Mouse (Mus musculus) megakaryocyte progenitor cell, adult 5-6 weeks (primary cell): ENCODE data around the gene Dlgap1. TPM values are rescaled to one million over a fixed set of nuclear protein-coding genes. Genes with fewer than 3 reads are reported as not detected.

ENCODE experiments used
- ATAC-seq: replicated peaks from 2 replicates; pipeline ENCODE4 v1.8.0; 2016; ENCODE audit warnings: mild to moderate bottlenecking, moderate TSS enrichment, inconsistent platforms; ENCODE audit not compliant: poor library complexity
- total RNA-seq, 2 experiments: library from RNA; stranded (forward) in 1 of 2; stranded (reverse) in 1 of 2; fragments of 157-497, 149-512 nt in 1 of 2; fragments of 200-1000 nt in 1 of 2; gene quantifications; 2 replicates each; pipeline versions ENCODE4 v1.2.3 to v1.2.4; 2015 to 2017

Gene Dlgap1
- total RNA-seq, 2 experiments from 2014 or later = not detected

GRCm38 (mm10) chr17:70172500-70173036 lies 203.7 kb downstream of the Dlgap1 start:
- no peak for ATAC-seq

- no peak for ATAC-seq
Measured at GRCm38 (mm10) chr17:70173916-70174315, 205.0 kb downstream of the Dlgap1 start.

GRCm38 (mm10) chr17:70191228-70191627 lies 222.4 kb downstream of the Dlgap1 start:
- ATAC-seq = no peak

GRCm38 (mm10) chr17:70222891-70223290 lies 254.0 kb downstream of the Dlgap1 start:
- no peak for ATAC-seq

- ATAC-seq = no peak
Measured at GRCm38 (mm10) chr17:70247342-70247741, 278.5 kb downstream of the Dlgap1 start.

GRCm38 (mm10) chr17:70248250-70248649 lies 279.4 kb downstream of the Dlgap1 start:
- ATAC-seq = no peak

GRCm38 (mm10) chr17:70252476-70252875 lies 283.6 kb downstream of the Dlgap1 start:
- ATAC-seq = no peak

GRCm38 (mm10) chr17:70256371-70256770 lies 287.5 kb downstream of the Dlgap1 start:
- no peak for ATAC-seq

GRCm38 (mm10) chr17:70263156-70263555 lies 294.3 kb downstream of the Dlgap1 start:
- ATAC-seq = no peak

- no peak for ATAC-seq
Measured at GRCm38 (mm10) chr17:70272125-70272524, 303.3 kb downstream of the Dlgap1 start.

GRCm38 (mm10) chr17:70287708-70288107 lies 318.8 kb downstream of the Dlgap1 start:
- no peak for ATAC-seq

- no peak for ATAC-seq
Measured at GRCm38 (mm10) chr17:70294106-70294505, 325.2 kb downstream of the Dlgap1 start.

GRCm38 (mm10) chr17:70301941-70302478 lies 333.1 kb downstream of the Dlgap1 start:
- ATAC-seq = no peak

- no peak for ATAC-seq
Measured at GRCm38 (mm10) chr17:70302656-70303055, 333.8 kb downstream of the Dlgap1 start.

GRCm38 (mm10) chr17:70305021-70305420 lies 336.1 kb downstream of the Dlgap1 start:
- no peak for ATAC-seq

- no peak for ATAC-seq
Measured at GRCm38 (mm10) chr17:70307418-70308176, 338.7 kb downstream of the Dlgap1 start.

- no peak for ATAC-seq
Measured at GRCm38 (mm10) chr17:70308364-70309231, 339.7 kb downstream of the Dlgap1 start.

- ATAC-seq = no peak
Measured at GRCm38 (mm10) chr17:70316327-70316726, 347.5 kb downstream of the Dlgap1 start.

- no peak for ATAC-seq
Measured at GRCm38 (mm10) chr17:70317779-70318178, 348.9 kb downstream of the Dlgap1 start.

GRCm38 (mm10) chr17:70321976-70322375 lies 353.1 kb downstream of the Dlgap1 start:
- no peak for ATAC-seq

- no peak for ATAC-seq
Measured at GRCm38 (mm10) chr17:70333440-70333839, 364.6 kb downstream of the Dlgap1 start.
